Mouse (Mus musculus) bone marrow, adult 2 months (tissue): ENCODE results near the gene Hibadh.

Experiments
- CTCF ChIP-seq: fragments of 200-500 bp; IDR thresholded peaks from 2 replicates; pipeline ENCODE4 v1.5.1; 2011; ENCODE audit warnings: low read length, control low read depth; ENCODE audit not compliant: control insufficient read depth, insufficient read depth
- POLR2A ChIP-seq: fragments of 200-500 bp; IDR thresholded peaks from 2 replicates; pipeline ENCODE4 v1.6.1; 2011; ENCODE audit warnings: low read depth, mild to moderate bottlenecking, control low read depth, low read length, borderline replicate concordance; ENCODE audit not compliant: control insufficient read depth

DNA sequence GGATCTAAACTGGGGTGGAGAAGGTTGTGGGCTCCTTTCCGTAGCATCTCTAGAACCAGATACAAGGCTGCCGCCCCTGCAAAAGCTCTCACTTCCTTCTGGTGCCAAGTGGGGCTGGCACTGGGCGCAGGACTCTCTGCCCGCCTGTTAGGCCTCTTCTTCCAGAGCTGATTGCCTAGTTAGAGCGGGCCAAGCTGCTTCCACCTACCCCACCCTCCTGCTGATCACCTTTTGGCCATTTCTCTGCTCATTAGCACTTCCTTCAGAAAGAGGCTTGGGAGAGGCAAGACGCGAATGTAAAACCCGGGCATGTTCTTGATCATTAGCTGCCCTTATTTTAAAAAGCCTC is 108.1 kb downstream of the Hibadh start:
- TF ChIP-seq CTCF (no peak), POLR2A (no peak)
